Mouse (Mus musculus) liver, postnatal 0 days (tissue): ENCODE data around the gene Pnp.
"Not testable (repeated sequence)": the region's sequence is repeated elsewhere in the genome, so short reads cannot be mapped to it uniquely, and the experiment has no call there.

Source experiments
- CTCF ChIP-seq: sonication (generic); IDR thresholded peaks from 2 replicates; pipeline ENCODE4 v1.5.1; 2016; ENCODE audit warnings: antibody characterized with exemption, low read depth
- EP300 ChIP-seq: IDR thresholded peaks from 2 replicates; pipeline ENCODE4 v1.6.1; 2016; ENCODE audit warnings: antibody characterized with exemption, low read depth, mild to moderate bottlenecking

- not testable (repeated sequence) for TF ChIP-seq EP300, CTCF
These were observed 83.8 kb downstream of the Pnp start for GRCm38 (mm10) chr14:51014724-51015123.
